Mouse (Mus musculus) embryonic stem cell, embryonic (primary cell): ENCODE data around the gene Mtch2.

Experiments
- CTCF ChIA-PET, 4 experiments: fragments of 300-600 bp in 2 of 4; fragments of 350-600 bp in 2 of 4; sonication (Branson Sonifier 250); formaldehyde crosslinking; loops; one replicate each; lab custom pipeline; 2022; ENCODE audit warnings: inconsistent platforms in 2 of 4; lab: Charles Lee
- POLR2A ChIA-PET, 4 experiments: fragments of 300-600 bp in 2 of 4; fragments of 350-600 bp in 2 of 4; sonication (Branson Sonifier 250); formaldehyde crosslinking; loops; one replicate each; lab custom pipeline; 2022; ENCODE audit warnings: antibody characterized with exemption in 4 of 4, inconsistent platforms in 1 of 4; lab: Charles Lee

Mtch2 gene

DNA sequence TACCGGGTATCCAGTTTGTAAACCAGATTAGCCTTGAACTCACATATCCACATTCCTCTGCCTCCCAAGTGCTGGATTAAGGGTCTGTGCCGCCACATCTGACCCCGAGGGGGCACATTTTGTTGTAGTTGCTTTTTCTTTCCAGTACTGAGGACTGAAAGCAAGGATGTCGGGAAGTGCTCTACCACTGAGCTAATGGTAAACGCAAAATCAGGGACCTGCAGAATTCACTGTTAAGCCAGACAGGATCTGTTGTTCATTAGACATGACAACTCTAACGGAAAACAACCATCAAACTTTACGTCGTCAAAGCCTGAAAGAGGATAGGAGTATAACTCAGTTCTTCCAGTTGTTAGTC lies 379 bp upstream of the Mtch2 start:
- POLR2A ChIA-PET: interaction anchor here in 3 of 4 experiments (0.7 to 1.3 kb wide), 8 partner anchors 13 to 266 kb away, joined by 3 to 5 read pairs (median 3); partner anchors contain the start of gene Rapsn (in 1 of the 3)
- CTCF ChIA-PET: no interaction called here

DNA sequence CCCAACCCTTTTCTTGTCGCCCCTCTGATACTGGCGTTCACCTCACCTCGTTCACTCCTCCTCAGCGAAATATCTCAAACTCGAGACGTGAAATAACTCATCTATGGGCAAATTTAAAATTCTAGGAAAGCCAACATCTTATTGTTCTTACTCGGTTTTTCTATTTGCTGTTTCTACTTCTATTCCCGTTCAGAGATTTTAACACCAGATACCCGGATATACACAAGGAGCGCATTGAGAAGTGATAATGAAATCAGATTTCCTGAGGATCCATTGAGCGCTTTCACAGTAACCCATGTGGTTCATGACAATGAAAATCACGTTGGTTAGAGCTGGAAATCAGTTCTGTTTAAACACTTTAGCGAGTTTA lies 711 bp downstream of the Mtch2 start:
- CTCF ChIA-PET: no interaction called here
- POLR2A ChIA-PET: interaction anchor here in 1 of 4 experiments (0.9 to 1.4 kb wide), 4 partner anchors 18 to 58 kb away, joined by 3 to 5 read pairs (median 3); no protein-coding TSS in a partner anchor

DNA sequence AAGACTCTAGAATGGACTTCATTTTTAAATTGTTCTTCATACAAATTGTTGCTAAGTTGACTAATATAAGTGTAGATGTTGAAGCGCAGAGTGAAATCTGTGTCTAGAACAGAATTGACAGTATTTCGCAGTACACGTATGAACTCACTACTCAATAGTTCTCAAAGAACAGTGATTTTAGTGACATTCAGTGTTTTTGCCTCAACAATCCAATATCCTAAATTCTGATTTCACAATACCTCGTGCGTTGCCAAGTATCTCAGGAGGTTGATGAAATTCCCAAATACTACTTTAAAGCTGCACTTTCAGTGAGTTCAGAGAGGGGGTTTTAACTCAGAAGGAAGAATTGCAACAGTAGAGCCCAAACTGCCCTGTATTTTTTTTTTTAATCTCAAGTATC lies 1.4 kb downstream of the Mtch2 start:
- POLR2A ChIA-PET: interaction anchor here in 1 of 4 experiments (0.9 to 1.4 kb wide), 5 partner anchors 17 to 57 kb away, joined by 3 to 5 read pairs (median 3); partner anchors contain the start of gene C1qtnf4
- CTCF ChIA-PET: no interaction called here

DNA sequence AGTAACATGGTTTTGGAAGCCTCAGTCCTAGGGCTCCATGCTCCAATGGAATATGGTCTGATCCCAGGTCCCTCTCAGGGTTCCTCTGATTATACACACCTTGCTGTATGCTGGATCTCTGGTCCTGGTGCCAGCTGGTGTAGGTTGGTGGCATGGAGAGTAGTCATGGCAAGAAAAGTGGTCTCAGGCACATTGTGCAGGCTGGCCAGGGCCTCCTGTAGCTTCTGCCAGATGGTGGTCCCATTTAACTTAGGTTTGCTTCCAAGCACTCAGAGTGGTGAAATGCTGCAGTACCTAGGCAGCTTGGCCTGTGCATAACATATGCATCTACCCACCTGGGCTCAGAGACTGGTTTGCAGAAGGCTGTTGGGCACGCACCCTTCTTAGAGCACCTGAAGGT lies 3.4 kb downstream of the Mtch2 start:
- ChIA-PET POLR2A (interaction anchor here in 3 of 4 experiments (0.6 to 3.6 kb wide), 4 partner anchors 15 to 631 kb away, joined by 3 to 16 read pairs (median 4); no protein-coding TSS in a partner anchor), CTCF (no interaction called here)

DNA sequence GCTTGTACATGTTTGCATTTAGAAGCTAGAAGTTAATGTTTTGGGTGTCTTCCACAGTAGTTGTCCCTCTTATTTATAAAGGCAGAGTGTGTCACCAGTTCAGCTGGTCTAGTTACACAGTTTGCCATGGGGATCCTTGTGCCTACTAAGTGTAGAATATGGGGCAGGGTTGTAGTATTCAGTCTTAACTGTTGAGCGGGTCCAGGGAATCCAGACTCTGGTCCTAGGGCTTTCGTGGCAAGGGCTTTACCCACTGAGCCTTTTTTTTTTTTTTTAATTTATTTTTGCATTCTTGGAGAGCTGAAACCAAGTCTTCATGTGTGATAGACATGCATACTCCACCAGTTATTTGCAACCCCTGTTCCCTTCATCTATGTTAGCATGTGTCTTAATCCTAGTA lies 14.5 kb downstream of the Mtch2 start:
- ChIA-PET CTCF (no interaction called here), POLR2A (interaction anchor here (0.7 to 3.3 kb wide), 7 partner anchors 10 to 250 kb away, joined by 3 to 14 read pairs (median 4); no protein-coding TSS in a partner anchor)

DNA sequence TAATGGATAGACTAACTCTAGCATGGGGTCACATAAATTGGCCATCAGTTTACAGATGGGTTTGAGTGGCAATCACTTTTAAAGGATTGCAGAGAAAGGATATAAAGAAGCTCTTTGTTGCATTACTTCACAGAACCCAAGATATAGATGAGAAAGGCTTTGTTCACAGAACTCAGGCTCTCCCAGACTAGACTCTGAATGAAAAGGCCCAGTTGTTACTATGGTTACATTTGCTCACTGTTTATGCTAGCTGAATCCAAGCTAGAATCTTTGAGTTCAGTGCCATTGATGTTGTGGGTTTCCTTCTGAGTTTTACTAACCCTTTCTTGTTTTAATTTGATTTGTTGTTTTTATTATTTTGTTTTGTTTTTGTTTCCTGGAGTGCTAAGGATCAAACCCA lies 17.2 kb downstream of the Mtch2 start:
- POLR2A ChIA-PET: interaction anchor here in 2 of 4 experiments (0.6 to 3.7 kb wide), 5 partner anchors 10 to 119 kb away, joined by 3 to 16 read pairs (median 4); partner anchors contain the start of gene Fnbp4 (in 1 of the 2)
- CTCF ChIA-PET: interaction anchor here in 1 of 4 experiments (0.6 kb wide), 1 partner anchor 82 kb away, joined by 3 read pairs; no protein-coding TSS in a partner anchor

DNA sequence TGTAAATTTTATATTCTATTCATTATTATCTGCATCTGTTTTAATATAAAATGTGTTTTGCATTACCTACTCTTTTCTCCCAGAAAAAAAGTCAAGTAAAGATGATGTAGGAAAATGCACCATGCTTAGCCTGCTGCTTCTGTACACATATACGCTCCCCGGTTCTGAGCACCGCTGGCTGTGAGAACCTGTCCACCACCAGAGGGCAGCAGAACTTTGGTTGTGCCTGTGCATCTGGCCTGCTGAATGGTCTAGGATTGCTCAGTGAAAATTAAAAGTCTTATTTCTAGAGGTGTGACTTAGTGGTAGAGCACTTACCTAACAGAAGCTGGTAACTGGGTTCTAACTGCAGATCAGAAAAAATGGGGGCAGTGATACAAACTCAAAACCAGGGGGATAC lies 19.6 kb downstream of the Mtch2 start:
- POLR2A ChIA-PET: interaction anchor here in 3 of 4 experiments (0.8 to 3.7 kb wide), 22 partner anchors 8 to 204 kb away, joined by 3 to 16 read pairs (median 4); partner anchors contain the start of genes C1qtnf4 (in 2 of the 3), Fnbp4 (in 1 of the 3), Kbtbd4 (in 1 of the 3) and Ndufs3 (in 1 of the 3)
- CTCF ChIA-PET: interaction anchor here (0.6 to 2.4 kb wide), 27 partner anchors 8 to 249 kb away, joined by 3 to 10 read pairs (median 4); partner anchors contain the start of genes C1qtnf4 (in 1 of the 4) and Slc39a13 (in 1 of the 4)

DNA sequence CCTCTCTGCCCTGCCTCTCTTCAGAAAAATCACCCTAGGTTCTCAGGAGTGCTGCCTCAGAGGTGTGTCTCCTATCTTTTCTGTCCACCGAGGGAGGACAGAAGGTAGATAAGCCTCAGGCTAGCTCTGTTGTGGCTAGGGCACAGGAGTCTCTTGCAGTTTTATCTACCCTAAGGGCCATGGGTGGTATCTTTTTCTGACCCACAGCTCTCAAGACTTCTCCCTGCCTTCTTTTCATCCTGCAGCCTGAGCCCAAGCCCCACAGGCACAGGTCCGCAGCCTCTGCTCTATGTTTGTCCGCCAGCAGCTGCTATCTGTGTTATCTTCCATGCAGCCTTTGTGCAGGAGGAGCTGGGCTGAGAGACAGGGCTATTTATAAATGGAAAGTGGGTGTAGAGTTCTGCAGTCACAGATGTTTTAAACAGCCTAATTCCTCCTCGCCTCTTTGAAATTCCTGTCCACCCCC lies 23.2 kb downstream of the Mtch2 start:
- ChIA-PET POLR2A (interaction anchor here in 3 of 4 experiments (0.6 to 3.3 kb wide), 9 partner anchors 8 to 237 kb away, joined by 3 to 14 read pairs (median 5); partner anchors contain the start of gene C1qtnf4 (in 1 of the 3)), CTCF (interaction anchor here in 1 of 4 experiments (0.6 kb wide), 1 partner anchor 323 kb away, joined by 5 read pairs; no protein-coding TSS in a partner anchor)

DNA sequence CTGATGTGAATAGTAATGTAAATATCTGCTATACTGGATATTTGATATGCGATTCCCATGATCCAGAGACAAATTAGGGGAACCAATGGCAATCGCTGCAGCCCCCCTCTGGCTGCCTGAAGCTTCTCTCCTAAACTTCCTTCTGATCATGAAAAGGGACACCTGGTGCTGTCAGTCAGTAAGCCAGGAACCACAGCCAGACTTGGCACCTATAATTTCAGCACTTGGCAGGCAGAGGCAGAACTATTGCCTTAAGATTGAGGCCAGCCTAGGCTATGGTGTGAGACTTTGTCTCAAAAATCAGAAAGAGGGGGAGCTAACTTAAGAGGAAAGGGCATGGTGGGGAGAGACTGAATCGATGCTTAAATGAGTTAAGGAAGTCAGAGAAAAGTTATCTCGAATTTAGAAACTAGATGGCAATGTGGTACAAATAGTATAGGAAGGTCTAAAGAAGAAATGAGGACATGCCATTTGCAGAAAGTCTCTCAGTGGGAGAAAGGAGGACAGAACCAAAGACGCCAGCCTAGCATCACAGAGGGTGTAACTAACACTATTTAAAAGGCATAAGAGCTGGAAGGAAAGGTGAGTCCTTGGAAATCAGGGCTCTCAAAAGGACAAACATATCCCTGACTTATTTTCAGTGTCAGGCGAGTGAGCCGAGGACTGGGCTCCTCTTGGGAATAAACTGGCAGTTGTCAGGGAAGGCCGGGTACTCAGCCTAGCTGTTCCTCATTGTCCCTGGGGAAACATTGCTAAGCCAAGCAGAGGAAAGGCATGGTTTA lies 24.4 kb downstream of the Mtch2 start:
- ChIA-PET CTCF (interaction anchor here in 1 of 4 experiments (0.5 kb wide), 1 partner anchor 13 kb away, joined by 3 read pairs; no protein-coding TSS in a partner anchor), POLR2A (interaction anchor here in 2 of 4 experiments (0.8 to 3.3 kb wide), 13 partner anchors 10 to 164 kb away, joined by 3 to 14 read pairs (median 4); partner anchors contain the start of genes C1qtnf4 (in 1 of the 2) and Rapsn (in 1 of the 2))

DNA sequence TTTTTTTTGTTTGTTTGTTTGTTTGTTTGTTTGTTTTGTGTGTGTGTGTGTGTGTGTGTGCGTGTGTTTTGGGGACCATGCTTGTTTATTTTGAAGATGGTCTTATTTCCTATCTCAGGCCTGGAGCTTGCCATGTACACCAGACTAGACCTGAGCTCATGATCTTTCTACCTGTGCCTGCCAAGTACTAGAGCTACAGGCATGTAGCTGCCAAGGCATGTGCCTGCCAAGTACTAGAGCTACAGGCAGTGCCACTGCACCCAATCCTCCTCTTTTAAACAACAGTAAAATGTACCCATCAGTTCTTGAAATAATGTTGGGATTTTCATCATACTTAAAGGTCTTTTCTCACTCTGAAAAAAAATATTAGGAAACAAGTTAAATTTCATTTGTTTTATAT lies 27.1 kb downstream of the Mtch2 start:
- ChIA-PET CTCF (interaction anchor here in 1 of 4 experiments (0.7 kb wide), 1 partner anchor 105 kb away, joined by 4 read pairs; no protein-coding TSS in a partner anchor), POLR2A (interaction anchor here in 3 of 4 experiments (0.6 to 1.6 kb wide), 4 partner anchors 10 to 42 kb away, joined by 3 to 5 read pairs (median 3); partner anchors contain the start of gene C1qtnf4 (in 1 of the 3))

DNA sequence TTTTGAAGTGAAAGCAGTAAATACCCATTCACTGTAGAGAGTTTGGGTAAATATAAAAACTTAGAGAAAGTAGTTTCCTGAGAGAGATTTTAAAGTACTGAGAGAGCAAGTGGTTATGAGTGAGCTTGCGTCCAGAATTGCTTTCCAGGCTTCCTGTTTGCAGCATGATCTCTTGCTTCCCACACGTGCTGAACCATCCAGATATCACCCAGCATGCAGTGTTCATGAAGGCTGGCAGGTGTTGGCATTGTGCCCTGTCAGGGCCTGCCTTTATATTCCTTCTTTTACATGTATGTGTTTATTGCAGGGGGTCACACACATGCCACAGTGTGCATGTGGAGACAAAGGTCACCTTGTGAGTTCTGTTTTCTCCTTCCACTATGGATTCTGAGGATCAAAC lies 28.3 kb downstream of the Mtch2 start:
- ChIA-PET POLR2A (interaction anchor here in 2 of 4 experiments (0.6 to 1.6 kb wide), 3 partner anchors 10 to 26 kb away, joined by 3 to 5 read pairs (median 3); partner anchors contain the start of gene C1qtnf4 (in 1 of the 2)), CTCF (interaction anchor here in 1 of 4 experiments (1.0 kb wide), 1 partner anchor 9 kb away, joined by 4 read pairs; no protein-coding TSS in a partner anchor)

DNA sequence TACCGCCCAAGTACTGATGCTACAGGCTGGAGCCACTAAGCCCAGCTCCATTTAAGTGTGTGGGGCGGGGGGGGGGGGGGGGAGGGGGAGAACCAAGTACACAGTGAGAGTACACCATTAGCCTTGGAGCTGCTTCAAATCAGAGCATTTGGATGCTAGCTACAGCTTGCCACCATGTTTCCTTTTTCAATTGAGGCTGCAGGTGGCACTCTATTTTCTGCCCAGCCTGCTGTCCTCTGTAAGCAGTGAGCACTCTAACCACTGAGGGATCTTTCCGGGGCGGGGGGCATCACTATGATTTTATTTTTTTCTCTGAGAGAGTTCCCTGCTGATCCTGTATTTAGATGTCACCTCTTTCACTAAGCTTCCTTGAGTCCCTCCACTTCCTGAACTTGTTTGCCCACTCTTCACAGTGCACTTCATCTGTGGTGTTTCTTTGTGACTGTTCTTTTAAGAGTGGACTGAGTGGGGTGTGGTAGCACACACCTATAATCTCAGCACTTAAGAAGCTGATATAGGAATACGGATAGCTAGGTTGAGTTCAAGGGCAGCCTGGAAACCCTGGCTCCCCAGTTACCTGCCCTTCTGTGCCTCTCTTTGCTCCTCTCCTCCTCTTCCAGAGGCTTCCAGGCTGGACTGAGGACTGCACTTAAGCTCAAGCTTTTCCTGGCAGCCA lies 30.8 kb downstream of the Mtch2 start:
- CTCF ChIA-PET: interaction anchor here in 1 of 4 experiments (0.8 kb wide), 1 partner anchor 11 kb away, joined by 3 read pairs; no protein-coding TSS in a partner anchor
- POLR2A ChIA-PET: interaction anchor here in 2 of 4 experiments (0.7 to 1.5 kb wide), 8 partner anchors 8 to 26 kb away, joined by 3 to 5 read pairs (median 3); no protein-coding TSS in a partner anchor

DNA sequence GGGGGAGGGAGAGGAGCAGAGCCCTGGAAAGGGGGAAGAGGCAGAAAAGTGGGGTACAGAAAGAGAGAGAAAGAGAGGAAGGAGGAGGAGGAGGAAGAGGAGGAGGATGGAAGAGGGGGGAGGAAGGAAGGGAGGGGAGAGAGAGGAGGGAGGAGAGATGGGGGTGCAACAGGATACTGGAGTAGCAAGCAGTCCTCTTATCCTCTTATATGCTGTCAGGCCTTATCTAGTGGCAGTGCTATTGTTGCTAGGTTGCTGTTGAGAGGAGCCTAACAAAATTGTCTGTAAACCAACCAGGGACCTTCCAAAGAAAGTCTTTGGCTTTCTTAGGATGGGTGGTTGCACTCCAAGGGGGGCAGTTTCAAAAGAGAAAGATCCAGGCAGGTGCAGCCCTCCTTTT lies 32.5 kb downstream of the Mtch2 start:
- ChIA-PET CTCF (no interaction called here), POLR2A (interaction anchor here in 2 of 4 experiments (0.9 to 2.2 kb wide), 4 partner anchors 10 to 26 kb away, joined by 3 to 4 read pairs (median 3); no protein-coding TSS in a partner anchor)

DNA sequence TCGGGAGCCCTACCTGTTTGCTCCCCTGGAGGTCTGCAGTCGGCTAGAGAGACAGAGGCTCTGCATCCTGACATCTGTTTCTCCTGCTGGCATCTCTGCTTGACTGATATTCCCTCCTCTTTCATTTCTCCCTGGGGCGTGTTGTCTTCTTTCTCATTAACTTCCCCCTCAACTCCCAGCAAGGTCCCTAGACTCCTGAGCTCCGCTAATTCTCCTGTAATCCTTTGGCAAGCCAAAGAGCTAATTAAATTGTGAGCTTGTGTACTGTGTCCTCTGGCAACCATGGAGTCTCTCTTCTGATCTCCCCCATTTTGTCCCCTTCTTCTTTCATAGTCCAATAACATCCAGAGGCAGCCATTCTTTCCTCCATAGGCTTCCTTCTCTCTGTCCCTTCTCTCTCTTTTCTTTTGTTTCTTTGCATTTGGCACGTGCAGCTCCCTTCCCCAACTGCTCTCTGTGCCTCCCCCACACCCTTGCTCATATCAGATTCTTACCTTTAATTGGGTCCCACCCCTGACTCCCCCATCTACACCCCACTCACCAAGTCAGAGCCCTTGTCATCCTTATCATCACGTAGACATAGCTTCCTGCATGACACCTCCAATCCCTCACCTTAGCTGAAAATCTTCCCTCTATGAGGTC lies 33.3 kb downstream of the Mtch2 start:
- ChIA-PET CTCF (interaction anchor here in 1 of 4 experiments (0.5 kb wide), 1 partner anchor 11 kb away, joined by 6 read pairs; no protein-coding TSS in a partner anchor), POLR2A (interaction anchor here in 3 of 4 experiments (0.6 to 2.2 kb wide), 6 partner anchors 9 to 78 kb away, joined by 3 to 6 read pairs (median 4); no protein-coding TSS in a partner anchor)

DNA sequence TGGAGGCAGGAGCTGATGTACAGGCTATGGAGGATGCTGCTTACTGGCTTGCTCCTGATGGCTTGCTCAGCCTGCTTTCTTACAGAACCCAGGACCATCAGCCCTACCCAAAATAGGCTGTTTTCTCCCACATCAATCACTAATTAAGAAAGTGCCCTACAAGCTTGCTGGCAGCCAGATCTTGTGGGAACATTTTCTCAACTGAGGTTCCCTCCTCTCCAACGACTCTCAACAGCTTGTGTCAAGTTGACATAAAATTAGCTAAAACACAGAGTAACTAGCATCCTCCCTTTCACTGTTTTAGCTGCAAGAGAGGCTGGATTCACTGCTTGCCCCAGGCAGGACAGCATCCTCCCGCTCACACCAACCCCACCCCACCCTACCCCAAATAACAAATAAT lies 34.9 kb downstream of the Mtch2 start:
- ChIA-PET CTCF (no interaction called here), POLR2A (interaction anchor here in 2 of 4 experiments (0.8 to 1.5 kb wide), 3 partner anchors 10 to 22 kb away, joined by 3 to 4 read pairs (median 3); no protein-coding TSS in a partner anchor)

DNA sequence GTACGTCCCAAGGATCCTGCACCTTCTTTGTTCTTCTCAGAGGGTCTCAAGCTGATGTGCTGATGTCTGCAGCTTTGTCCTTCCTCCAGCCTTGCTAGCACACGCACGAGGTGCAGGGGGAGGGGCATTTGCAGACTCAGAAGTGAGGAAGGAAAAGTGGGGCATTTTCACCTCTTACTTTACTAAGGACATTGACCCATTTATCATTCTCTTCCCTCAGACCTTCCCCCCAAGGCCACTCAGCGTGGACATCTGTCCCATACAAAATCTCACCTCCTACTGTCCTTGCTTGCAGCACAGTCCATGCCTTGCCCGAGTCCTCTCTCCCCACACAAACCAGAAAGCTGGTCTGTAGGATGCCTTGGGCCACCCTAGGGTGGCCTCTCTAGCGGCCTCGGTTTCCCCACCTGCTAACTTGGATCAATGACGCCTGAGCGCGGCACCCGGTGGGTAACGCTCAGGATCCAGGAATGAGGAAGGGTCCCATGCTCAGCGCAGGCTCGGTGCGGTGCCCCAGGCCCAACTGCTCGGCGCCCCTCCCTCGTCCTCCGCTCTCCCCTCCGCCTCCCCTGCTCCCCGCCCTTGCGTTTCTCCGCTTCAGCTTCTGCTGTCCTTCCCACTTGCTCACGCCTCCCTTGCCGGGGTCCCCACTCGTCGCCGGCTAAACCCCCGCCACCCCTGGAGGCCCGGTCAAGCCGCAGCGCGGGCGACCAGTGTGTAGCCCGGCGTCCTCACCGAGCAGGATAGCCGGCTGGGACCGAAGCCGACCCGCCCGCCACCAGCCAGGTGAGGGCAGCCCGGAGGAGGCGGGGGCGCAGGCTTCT lies 38.5 kb downstream of the Mtch2 start, which contains the start of gene C1qtnf4:
Gene C1qtnf4 (plus strand): TSS at position 643 of the 824 bp plus-strand sequence.
- ChIA-PET POLR2A (interaction anchor here (0.6 to 3.2 kb wide), 22 partner anchors 8 to 572 kb away, joined by 3 to 27 read pairs (median 5); partner anchors contain the start of genes Kbtbd4 (in 2 of the 4), Ndufs3 (in 2 of the 4) and Lrp4 (in 1 of the 4)), CTCF (interaction anchor here in 2 of 4 experiments (0.5 to 1.9 kb wide), 3 partner anchors 18 to 95 kb away, joined by 3 to 10 read pairs (median 3); no protein-coding TSS in a partner anchor)
